Mouse (Mus musculus) lung, postnatal 4 days (tissue): ENCODE measurements at regions not wholly inside any gene's neighbourhood (a gene's known extent, or its start where the extent isn't known, plus 50 kb on each side); places are given as distances from the start of the nearest gene placed in this dataset.
"Not testable (repeated sequence)": the region's sequence is repeated elsewhere in the genome, so short reads cannot be mapped to it uniquely, and the experiment has no call there.

Experiments used
- DNase-seq, 2 experiments: peaks; one replicate each; pipeline ENCODE4 v3.0.0; 2021

DNA sequence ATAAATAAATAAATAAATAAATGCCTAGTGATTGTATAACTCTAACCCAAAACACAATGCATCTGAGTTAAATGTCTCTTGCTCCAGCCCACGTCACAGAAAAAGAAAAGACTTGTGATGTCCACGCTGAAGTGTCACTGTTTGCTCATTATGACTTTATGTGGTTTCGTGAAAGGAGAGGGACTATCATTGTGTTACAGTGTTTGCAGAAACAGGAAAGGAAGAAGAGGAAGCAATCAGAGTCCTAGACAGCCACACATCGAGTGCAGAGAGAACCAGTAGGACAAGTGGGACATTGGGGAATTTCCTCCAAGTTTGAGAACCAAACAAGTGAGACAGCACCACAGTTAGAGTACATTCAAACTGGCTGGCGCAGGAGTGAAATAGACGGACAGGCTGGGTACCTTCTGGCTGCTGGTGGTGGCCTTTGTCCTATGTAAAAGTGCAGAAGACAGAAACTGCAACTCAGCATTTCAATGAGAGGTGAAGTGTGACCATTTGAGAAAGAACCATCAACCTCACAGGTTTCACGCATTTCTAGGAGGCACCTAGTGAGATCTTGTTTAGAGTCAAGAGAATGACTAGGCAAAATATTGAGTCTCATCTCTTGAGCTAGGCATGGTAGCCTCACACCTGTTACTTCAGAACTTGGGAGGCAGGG is 59.6 kb downstream of the Fasl start:
- DNase-seq, result no peak

DNA sequence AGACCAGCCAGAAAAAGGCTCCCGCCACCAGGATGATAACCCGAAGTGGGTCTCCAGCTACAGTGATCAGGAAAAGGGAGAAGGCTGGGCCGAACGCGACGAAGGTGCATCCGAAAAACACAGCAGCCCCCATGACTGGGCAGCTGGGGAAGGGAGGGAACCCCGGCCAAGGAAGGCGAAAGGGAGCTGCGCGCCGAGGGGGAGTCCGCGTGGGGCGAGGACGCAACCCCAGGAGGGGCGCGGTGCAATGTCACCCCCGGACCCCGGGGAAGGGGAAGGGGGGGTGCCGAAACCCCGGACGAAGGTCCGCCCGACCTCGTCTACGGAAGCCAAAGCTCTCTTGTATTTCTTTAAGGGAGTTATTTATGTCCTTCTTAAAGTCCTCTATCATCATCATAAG is 60.9 kb downstream of the Fasl start:
- DNase-seq, result not testable (repeated sequence)

DNA sequence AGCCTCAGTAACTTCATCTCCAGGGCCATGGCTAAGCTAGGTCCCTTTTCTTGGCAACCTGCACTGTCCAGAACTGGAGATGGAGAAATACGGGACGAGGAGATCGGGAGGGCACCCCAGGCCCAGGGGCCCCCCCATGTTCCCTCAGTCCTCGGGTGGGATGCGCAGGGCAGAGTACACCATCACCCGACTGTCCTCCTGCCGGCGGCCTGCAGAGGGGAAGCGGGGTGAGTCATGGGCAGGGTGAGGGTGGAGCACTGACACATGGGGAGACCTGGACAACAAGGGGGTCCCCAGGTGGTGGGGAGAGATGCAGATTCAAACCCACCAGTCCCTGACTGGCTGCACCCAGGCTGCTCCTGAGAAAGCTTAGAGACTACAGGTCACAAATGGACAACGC is 62.2 kb downstream of the Fasl start:
- DNase-seq, result not testable (repeated sequence)

DNA sequence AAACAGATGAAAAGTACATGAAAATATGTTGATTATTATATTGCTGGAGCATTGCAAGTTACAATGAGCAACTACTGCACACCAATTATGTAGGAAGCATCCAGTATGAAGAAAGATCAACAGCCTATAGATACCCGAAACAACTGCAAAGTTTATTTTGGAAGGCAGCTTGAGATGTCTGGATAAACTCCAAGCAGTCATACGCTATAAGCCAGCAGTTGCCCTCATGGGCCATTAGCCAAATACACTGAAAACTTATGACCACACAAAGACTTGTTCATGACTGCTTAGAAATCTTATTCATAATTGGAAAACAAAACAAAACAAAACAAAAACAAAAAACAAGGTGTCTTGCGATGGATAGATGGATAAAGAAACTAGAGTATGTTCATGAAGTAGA is 68.4 kb downstream of the Fasl start:
- DNase-seq, result no peak

DNA sequence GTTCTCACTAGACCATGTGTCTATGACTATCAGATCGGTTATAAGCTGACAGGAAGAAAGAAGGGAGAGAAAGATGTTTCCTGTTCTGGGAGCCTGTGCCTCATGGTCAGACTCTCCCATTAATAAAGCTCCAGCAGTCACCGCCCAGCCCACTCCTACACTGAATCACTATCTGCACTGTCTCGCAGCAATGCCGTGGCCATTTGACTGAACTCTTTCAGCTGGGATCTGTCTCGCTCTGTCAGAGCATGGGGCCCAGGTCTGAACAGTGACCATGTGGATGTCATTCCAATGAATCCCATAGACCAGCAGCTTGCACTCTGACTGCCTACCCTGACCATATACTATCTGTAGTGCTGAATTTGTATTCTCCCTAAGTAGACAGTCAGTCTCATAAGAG is 70.0 kb downstream of the Fasl start:
- DNase-seq, result no peak

DNA sequence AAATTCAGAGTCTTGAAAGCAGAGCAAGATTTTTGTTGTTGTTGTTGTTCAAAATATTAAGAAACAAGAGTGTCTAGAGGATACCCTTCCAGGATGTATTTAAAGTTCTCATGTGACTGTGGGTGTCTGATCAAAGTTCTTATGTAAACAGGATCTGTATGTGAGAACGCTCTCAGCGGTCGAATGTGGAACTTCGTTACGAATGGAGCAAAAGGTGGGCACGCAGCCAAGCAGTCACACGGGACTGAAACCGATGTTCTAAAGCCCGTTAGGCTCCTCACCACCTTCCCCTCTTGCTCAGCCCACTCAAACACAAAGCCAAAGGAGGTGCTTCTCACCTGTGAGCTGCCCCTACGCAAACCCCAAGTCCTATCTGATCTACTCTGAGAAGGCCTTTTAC is 75.4 kb downstream of the Fasl start:
- peak; percentile 81 to 82 for DNase-seq

DNA sequence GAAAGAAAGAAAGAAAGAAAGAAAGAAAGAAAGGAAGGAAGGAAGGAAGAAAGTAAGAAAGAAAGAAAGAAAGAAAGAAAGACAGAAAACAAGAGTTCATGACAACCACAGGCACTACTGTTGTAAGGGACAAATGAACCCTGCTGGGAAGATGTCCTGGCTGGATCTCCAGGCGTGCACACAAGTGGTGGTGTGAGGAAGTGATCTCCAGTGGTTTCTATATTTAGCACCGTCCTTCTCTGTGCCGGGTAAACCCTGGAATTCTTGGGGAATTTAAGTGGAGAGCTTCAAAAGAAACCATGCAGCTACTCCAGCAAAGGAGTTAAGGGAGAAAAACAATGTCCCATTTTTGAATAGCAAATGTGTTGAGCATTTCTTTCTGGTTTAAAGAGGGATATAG is 76.0 kb downstream of the Fasl start:
- DNase-seq, result no peak

DNA sequence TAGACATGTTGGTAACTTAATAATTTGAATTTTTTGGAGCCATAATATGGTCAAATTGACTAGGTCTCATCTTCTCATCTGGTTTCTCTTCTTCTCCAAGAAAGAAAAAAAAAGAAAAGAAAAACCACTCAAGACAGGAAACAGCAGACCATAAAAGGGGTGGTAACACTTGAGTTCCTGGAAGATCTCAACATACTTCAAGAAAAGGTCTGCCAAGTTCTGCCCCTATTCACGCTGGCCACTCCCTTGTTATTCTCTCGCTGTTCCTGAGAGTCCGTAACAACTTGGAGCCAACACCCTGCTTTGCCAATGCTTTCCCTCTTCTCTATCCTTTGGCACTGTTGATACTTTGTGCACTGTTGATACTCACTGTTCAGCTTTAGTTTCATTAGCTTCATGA is 81.2 kb downstream of the Fasl start:
- peak; percentile 18 to 29 for DNase-seq

DNA sequence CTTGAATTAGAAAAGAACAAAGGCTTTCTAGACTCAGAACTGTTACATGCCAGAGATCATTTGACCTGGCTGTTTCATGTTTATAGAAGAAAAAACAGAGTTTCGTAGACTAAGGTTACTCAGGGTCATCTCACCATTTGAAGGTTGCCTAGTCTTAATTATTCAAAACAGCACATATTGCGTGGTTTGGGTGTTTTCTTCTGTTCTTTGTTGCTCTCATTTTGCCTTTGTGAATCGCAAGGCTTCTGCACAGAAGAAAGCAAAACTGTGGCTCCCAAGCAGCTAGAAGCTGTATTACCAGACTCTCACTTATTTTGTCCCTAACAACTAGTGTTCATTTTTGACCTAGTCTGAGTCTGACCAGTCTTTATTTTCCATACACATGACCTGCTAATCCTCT is 83.3 kb downstream of the Fasl start:
- no peak for DNase-seq

DNA sequence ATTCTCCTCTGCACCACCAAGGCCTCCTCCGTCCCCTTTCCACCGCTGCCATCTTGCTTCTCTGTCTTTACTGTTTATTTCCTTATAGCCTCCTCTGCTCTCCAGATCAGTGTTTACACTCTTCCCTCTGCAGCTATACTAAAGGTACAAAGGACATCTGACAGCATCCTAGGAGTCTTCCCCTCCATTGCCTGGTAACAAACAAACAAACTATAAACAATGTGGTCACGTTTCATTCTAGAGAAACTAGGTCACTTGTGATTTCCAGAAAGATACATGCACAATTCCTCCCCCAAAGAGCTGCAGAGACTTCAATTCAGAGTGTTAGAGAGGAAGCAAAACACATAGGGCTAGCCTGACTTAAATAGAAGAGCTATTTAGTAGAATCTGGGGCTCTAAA is 83.8 kb downstream of the Fasl start:
- DNase-seq, result no peak

DNA sequence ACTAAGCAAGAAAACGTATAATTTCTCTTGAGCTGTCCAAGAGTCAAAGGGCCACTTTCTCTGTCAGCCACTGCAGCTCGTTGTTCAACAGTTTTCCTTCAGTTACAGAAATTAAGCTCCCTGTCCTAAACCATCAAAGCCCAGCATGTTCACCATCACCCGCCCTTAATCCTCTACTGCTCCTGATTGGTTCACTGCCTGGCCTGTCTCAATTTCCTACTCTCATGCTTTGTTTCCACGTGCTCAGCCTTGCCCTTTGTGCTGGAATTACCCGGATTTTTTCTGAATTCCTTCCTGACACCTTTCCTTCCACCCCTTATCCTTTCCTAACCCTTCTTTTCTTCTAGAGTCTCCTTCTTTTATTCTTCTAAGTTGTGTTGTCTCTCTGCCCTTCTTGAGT is 92.4 kb downstream of the Fasl start:
- DNase-seq, result no peak

DNA sequence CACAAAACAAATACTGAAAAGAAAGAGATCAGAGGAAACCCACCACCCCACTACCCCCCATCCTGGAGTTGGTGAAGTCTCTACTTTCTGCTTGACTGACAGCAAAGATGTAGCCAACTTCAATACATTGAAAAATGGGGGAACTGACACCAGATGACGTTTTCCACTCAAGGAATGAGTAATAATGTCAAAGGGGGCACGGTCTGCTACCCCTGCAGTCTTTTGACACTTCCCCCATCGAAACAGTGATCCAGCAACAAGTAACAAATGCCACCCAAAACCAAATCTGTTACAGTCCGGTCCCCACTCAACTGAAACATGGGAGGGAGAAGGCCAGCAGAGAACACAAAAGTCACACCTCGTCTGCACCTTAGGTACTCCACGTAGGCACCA is 94.5 kb downstream of the Fasl start:
- no peak for DNase-seq

DNA sequence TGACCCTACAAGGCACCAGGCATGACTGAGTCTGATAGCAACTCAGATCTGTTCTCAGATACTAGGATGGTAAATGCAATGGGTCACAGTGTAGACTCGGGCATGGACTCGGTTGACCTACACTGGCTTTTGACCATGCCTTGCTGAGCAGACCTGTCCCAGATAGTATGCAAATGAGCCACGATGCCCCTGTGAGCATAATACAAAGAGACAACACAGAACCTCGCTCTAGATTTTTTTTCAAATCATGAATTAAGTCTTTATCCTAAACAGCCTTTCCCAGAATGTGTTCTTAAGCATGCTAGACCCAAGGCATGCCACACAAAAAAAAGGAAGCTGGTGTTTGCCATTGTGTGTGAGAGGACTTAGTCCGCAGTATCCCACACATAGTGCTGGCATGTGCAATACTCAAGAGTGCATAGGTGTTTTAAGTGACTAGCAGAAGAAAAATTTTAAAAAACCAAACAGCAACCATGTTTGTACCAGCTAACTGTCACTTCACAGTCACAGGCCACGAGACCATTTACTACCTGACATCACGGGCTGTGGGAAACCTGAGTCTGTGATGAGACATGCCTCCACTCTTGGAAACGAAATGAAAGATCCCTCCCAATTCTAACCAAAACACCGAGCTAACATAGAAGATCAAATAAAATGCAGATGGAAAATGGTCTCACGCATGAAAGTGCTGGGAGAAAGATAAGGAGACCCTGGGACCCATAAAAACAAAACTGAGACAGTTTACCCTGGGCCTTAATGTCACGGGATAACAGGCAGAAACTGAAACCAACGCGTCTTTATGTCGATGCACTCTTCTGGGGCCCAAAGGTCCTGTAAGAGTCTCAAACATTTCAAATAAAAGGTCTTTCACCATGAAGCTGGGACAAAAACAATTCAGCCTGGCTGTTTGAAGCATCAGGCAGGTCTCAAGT is 95.2 kb downstream of the Fasl start:
- no peak for DNase-seq

DNA sequence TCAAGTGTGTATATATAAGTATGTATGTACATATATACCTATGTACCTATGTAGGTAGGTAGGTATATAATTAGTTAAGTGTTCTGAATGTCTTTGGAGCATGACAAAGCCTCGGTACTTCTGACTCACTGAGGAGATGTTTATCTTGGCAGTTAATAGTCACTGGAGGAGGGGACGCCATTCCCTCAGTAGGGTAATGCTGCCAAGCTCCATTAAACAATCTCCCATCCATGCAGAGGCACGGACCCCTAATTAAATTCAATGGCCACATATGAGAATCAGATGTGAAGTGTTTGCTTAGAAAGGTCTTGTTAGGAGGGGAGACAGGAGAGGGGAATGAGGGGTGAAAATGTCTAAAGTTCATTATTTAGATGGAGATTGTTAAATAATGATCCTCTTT is 99.3 kb downstream of the Fasl start:
- no peak for DNase-seq

DNA sequence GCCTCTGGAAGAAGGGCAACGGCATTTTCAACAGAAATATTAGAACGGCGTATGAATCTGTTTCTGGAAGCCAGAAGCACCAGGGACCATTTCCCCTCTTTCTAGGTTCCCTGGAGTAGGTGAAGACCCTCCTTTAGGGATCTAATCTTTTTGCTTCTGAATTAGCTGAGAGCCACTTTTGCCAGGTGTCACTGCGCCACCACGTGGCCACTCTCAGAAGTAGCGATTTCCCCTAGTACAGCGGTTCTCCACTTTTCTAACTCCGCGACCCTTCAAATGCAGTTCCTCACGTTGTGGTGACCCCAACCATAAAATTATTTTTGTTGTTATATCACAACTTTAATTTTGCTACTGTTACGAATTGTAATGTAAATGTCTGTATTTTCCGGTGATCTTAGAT is 100.7 kb downstream of the Fasl start:
- DNase-seq, result peak; percentile 42 to 65

DNA sequence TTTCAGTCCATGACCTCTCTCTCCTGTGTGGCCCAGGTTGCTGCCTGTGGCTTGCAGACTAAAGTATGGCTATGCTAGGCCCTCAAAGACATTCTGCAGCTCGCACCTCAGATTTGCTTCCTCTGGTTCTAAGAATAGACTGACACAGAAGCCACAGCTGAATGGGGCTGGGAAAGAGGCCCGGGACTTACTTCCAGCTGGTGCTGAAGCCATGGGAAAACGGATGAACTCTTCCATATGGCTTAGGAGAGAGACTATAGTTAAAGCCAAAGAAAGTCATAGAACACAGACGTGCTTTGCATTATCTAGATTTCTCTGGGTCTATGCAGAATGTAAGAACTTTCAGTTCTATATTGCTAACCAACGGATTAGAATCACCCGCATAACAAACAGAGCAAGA is 107.7 kb downstream of the Fasl start:
- peak in 1 of 2 experiments; percentile 27 for DNase-seq

DNA sequence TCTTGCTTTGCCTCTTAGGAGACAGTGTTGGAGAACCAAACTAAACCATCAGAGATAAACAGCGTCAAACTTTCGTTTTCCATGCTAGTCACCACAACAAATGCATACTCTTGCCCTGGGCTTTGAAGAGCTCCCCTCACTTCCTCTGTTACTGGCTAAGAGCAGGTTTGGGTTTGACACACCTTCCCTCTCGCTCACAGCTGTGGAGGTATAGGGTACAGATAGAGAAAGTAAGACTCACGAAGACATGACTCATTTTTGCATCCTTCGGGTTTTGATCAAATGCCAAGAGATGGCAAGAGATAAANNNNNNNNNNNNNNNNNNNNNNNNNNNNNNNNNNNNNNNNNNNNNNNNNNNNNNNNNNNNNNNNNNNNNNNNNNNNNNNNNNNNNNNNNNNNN is 117.4 kb downstream of the Fasl start:
- DNase-seq, result no peak

DNA sequence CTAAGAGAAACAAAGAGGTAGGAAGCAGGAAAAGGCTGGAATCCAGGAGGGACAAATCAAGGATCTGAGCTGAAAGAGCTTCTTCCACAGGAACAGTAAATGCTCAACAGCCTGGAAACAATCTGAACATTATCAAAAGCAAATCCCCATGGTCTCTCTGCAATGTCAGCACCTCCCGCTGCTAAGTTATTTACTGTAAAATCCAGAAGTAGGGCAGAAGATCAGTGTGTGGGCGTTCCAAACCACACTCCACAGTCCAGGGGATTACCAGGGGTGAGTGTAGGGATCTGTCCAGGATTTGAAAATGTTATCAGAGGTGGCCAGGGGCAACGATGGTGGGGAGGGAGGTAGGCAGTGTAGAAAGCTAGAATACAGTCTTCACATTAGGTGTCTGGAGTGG is 124.0 kb downstream of the Fasl start:
- no peak for DNase-seq

DNA sequence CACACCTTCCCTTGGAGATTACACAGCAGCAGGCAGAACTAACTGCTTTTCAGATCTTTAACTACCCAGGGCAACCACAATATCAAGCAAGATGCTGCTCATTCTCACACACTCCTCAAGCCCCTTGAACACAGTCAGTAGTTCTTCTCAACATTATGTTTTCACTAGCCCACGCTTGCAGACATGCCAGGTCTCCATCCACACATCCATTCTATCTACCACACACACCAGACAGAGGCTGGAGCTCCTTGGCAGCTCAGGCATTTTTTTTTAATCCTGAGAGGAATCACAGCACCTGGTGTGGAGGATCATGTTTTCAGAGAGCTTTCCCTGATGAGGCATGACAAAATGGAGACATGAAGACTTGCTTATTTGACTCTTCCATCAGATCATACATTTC is 124.9 kb downstream of the Fasl start:
- DNase-seq, result no peak

DNA sequence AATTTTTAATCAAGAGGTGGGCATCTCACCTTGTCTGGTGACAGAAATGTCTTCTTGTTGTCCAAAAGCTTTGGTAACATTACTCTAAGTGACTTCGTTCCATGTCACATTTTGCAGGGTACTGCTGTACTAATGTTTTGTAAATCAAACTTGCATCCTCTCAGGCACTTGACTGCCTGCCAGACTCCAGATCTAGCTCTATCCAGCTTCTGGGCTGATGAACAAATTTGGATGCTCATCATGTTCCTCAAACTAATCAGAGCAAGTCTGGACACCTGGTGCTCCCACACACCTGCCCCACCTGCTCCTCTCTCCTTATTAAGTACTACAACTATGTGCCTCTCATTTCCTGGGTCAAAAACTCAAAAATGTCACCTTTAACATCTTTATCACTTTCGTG is 126.1 kb downstream of the Fasl start:
- no peak for DNase-seq

DNA sequence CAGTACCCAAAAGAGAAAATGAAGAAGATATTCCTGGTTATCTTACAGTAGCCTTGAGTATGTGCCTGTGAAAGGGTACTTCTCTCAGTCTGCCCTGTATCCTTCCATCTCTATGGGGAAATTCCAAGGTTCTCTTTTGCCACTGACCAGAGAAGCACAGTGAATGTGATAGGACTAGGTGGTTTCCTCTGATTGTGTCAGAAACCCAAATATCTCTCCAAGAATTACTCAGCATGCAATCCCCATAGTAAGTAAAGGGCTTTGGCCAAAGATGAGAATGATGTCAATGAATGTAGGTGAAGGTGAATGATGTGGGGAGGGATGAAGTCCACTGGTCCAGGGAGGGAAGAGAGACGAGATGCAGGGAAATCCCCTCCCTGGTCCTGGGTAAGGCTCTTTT is 130.8 kb downstream of the Fasl start:
- no peak for DNase-seq

DNA sequence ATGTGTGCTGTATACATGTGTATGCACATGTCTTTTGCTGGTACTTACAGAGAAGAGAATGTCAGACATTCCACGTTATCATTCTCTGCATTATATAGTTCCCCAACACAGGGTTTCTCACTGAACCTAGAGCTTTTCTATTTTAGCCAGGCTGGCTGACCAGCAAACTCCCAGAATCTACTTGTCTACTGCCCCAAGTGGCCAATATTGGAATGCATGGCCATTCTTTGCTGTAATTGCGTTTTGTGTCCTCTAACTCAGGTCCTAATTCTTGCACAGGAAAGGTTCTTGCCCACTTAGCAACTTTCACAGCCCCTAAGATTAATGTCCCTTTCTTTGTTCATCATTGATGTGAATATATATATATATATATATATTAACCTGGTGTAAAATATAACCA is 138.9 kb downstream of the Fasl start:
- DNase-seq, result no peak

DNA sequence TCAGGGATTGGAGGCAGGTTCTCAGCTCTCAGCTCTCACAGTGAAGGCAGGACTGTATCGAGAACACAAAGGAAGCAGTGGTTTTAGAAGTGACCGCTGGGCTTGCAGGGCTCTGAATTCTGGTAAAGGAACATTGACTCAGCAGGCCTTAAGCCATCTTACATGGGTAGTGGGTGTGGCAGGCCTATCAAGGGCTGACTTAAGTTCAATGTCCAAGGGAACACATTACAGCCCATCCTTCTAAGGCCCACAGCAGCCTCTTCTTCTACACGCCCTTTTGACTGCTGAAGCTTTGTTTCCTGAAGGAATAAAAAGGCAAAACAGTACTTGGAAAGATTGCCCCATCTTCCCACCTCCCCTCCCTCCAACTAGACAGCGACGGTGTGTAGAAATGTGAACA is 137.6 kb downstream of the Tnfsf18 start:
- DNase-seq, result no peak

DNA sequence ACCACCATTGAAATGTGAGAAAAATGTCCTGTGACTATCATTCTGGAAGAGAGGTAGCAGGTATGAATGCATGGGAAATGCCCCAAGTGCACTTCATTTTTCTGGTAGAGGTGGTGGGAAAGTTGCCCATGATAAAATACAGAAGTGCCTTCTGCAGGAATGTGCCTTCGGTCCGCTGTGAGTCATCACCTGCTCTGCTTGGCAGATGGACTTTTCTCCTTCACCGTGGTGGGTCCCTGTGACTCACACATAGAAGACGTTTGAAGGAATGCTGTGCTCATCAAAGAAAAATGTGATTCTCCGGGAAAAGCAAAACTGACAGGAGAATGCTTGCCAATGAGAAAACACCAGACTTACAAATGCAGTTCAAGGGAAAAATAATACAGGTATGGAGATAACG is 126.8 kb downstream of the Tnfsf18 start:
- DNase-seq, result no peak

DNA sequence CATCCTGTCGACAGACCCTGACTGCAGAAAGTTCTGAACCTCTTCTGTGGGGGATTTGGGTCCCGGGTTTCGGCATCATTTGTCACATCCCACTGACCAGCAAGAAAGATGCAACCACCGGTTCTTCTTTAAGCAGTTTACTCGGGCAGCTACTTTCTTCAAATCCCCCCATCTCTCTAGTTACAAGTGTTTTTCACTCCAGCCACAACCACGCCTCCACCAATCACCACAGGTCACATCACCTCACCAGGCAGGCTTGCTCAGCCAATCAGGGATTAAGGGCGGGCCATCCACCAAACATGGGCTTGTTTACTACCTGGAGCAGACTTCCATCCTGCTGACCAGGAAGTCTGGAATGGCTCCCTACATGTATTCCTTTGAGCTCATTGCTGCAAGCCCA is 119.6 kb downstream of the Tnfsf18 start:
- DNase-seq, result not testable (repeated sequence)
